Mouse (Mus musculus): ENCODE measurements around the gene Trpv1. TPM values are rescaled to one million over a fixed set of nuclear protein-coding genes. Genes with fewer than 3 reads are reported as not detected.

Trpv1 gene
- not detected for total RNA-seq (2023)

GRCm38 (mm10) chr11:73233992-73234391, at the start of gene Trpv1:
Gene Trpv1, plus strand, starts transcription at chr11:73234292.

GRCm38 (mm10) chr11:73198603-73199229, 35.4 kb upstream of the Trpv1 start, which contains the start of gene Ctns:
Gene Ctns, minus strand, starts transcription at chr11:73199042.

GRCm38 (mm10) chr11:73199230-73199712, 34.8 kb upstream of the Trpv1 start, which contains the start of gene Shpk:
Gene Shpk, plus strand, starts transcription at chr11:73199460.

GRCm38 (mm10) chr11:73267267-73267666, 33.2 kb downstream of the Trpv1 start, which contains the start of gene Trpv3:
Gene Trpv3, plus strand, starts transcription at chr11:73267388.

Other genes starting within 250 kb of the Trpv1 start
- gene P2rx1, start 235.2 kb upstream of the Trpv1 start, total RNA-seq (2023), result 1 to 10 TPM in 1 of 2 experiments, under 1 TPM in 1; 0.73 to 1.5 TPM
- gene Camkk1, start 215.3 kb upstream of the Trpv1 start, total RNA-seq (2023), result 1 to 10 TPM; 4.9 to 5.3 TPM
- gene Ncbp3, start 186.5 kb upstream of the Trpv1 start, total RNA-seq (2023), result 10 to 100 TPM; 26.4 to 30.1 TPM
- 10 to 100 TPM; 27.3 to 32.7 TPM for gene Itgae, start 143.7 kb upstream of the Trpv1 start, total RNA-seq (2023)
- 1 to 10 TPM; 2.6 to 3.0 TPM for gene Haspin, start 96.0 kb upstream of the Trpv1 start, total RNA-seq (2023)
- under 1 TPM in 1 of 2 experiments, not detected in 1; 0.76 TPM for gene P2rx5, start 73.9 kb upstream of the Trpv1 start, total RNA-seq (2023)
- 10 to 100 TPM; 45.0 to 48.6 TPM for gene Emc6, start 57.3 kb upstream of the Trpv1 start, total RNA-seq (2023)
- 1 to 10 TPM; 8.7 to 9.8 TPM for gene Tax1bp3, start 57.2 kb upstream of the Trpv1 start, total RNA-seq (2023)
- 10 to 100 TPM; 17.6 to 19.5 TPM for gene Ctns, start 35.2 kb upstream of the Trpv1 start, total RNA-seq (2023)
- gene Shpk, start 34.8 kb upstream of the Trpv1 start, total RNA-seq (2023), result 1 to 10 TPM; 5.7 to 6.6 TPM
- not detected for gene Trpv3, start 33.1 kb downstream of the Trpv1 start, total RNA-seq (2023)
- not detected for gene Aspa, start 95.3 kb downstream of the Trpv1 start, total RNA-seq (2023)
- not detected for gene Gm49340, start 95.4 kb downstream of the Trpv1 start, total RNA-seq (2023)
- not detected for gene Spata22, start 95.4 kb downstream of the Trpv1 start, total RNA-seq (2023)
- gene Olfr20, start 116.5 kb downstream of the Trpv1 start, total RNA-seq (2023), result not detected
- not detected for gene Olfr376, start 137.0 kb downstream of the Trpv1 start, total RNA-seq (2023)
- not detected for gene Olfr1, start 165.3 kb downstream of the Trpv1 start, total RNA-seq (2023)
- not detected for gene Olfr378, start 194.2 kb downstream of the Trpv1 start, total RNA-seq (2023)
- not detected for gene Olfr380, start 223.2 kb downstream of the Trpv1 start, total RNA-seq (2023)

All from T-cell, adult 66 days (primary cell).